Mouse (Mus musculus) MEL (cell line): Measurements from ENCODE around the gene Stab1. TPM values are rescaled to one million over a fixed set of nuclear protein-coding genes. Genes with fewer than 3 reads are reported as not detected.

Experiments used
- DNase-seq: peaks from one replicate; pipeline ENCODE4 v3.0.0; 2011; ENCODE audit warnings: low read depth, low spot score
- H3K27ac ChIP-seq: 2 replicates; pipeline ENCODE4 v1.5.1; 2012; ENCODE audit warnings: low read depth, mild to moderate bottlenecking, control low read depth, low read length, moderate library complexity; ENCODE audit not compliant: control insufficient read depth
- H3K27me3 ChIP-seq, 2 experiments: fragments of 150-350 bp in 1 of 2; sonication (generic) in 1 of 2; 2 replicates each; pipeline ENCODE4 v1.6.1; 2012; ENCODE audit warnings: low read length in 2 of 2, mild to moderate bottlenecking in 2 of 2, improper control_type of control experiment in 1 of 2, moderate library complexity in 1 of 2; ENCODE audit not compliant: insufficient read depth in 2 of 2, control insufficient read depth in 1 of 2
- H3K36me3 ChIP-seq, 2 experiments: 2 replicates each; pipeline ENCODE4 v1.6.1; 2012 to 2014; ENCODE audit warnings: low read length in 2 of 2, improper control_type of control experiment in 1 of 2, inconsistent platforms in 1 of 2, mild to moderate bottlenecking in 1 of 2; ENCODE audit not compliant: insufficient read depth in 2 of 2, control insufficient read depth in 1 of 2
- H3K4me1 ChIP-seq, 2 experiments: fragments of 150-350 bp in 1 of 2; sonication (generic) in 1 of 2; 2 replicates each; pipeline ENCODE4 v1.6.1; 2012; ENCODE audit warnings: low read length in 2 of 2, improper control_type of control experiment in 1 of 2, mild to moderate bottlenecking in 1 of 2; ENCODE audit not compliant: insufficient read depth in 2 of 2, control insufficient read depth in 1 of 2
- H3K4me3 ChIP-seq, 2 experiments: fragments of 150-350 bp in 1 of 2; sonication (generic) in 1 of 2; 2 replicates each; pipeline ENCODE4 v1.5.1; 2012; ENCODE audit warnings: low read depth in 2 of 2, low read length in 2 of 2, mild to moderate bottlenecking in 2 of 2, moderate library complexity in 2 of 2, control low read depth in 1 of 2, improper control_type of control experiment in 1 of 2; ENCODE audit not compliant: control insufficient read depth in 1 of 2, insufficient read depth in 1 of 2
- H3K79me2 ChIP-seq: 2 replicates; pipeline ENCODE4 v1.6.1; 2012; ENCODE audit warnings: mild to moderate bottlenecking, low read length, moderate library complexity; ENCODE audit not compliant: control insufficient read depth, poor library complexity, insufficient read depth
- H3K9ac ChIP-seq: 2 replicates; pipeline ENCODE4 v1.6.1; 2012; ENCODE audit warnings: low read depth, mild to moderate bottlenecking, control low read depth, low read length, moderate library complexity; ENCODE audit not compliant: control insufficient read depth, poor library complexity, severe bottlenecking
- H3K9me3 ChIP-seq: fragments of 150-350 bp; sonication (generic); replicated peaks from 2 replicates; pipeline ENCODE4 v1.6.1; 2012; ENCODE audit warnings: mild to moderate bottlenecking, low read length, improper control_type of control experiment, moderate library complexity; ENCODE audit not compliant: insufficient read depth
- CHD1 ChIP-seq: IDR thresholded peaks from 2 replicates; pipeline ENCODE4 v1.6.1; 2012; ENCODE audit warnings: low read depth, mild to moderate bottlenecking, inconsistent platforms, low read length, improper control_type of control experiment
- CTCF ChIP-seq, 3 experiments: IDR thresholded peaks in 2 of 3; conservative IDR thresholded peaks in 1 of 3; 2 replicates each; pipeline ENCODE4 v1.5.1; 2011 to 2012; ENCODE audit warnings: low read length in 3 of 3, low read depth in 2 of 3, mild to moderate bottlenecking in 2 of 3, improper control_type of control experiment in 1 of 3, inconsistent platforms in 1 of 3, mixed read lengths in 1 of 3, moderate library complexity in 1 of 3; ENCODE audit not compliant: control insufficient read depth in 1 of 3, insufficient read depth in 1 of 3, poor library complexity in 1 of 3, severe bottlenecking in 1 of 3
- ELF1 ChIP-seq: IDR thresholded peaks from 2 replicates; pipeline ENCODE4 v1.6.1; 2014; ENCODE audit warnings: low read depth, mild to moderate bottlenecking, inconsistent platforms, low read length, improper control_type of control experiment, moderate library complexity
- EP300 ChIP-seq, 2 experiments: IDR thresholded peaks; 2 replicates each; pipeline ENCODE4 v1.6.1; 2011; ENCODE audit warnings: improper control_type of control experiment in 2 of 2, low read length in 2 of 2, low read depth in 1 of 2, mild to moderate bottlenecking in 1 of 2
- ETS1 ChIP-seq: IDR thresholded peaks from 2 replicates; pipeline ENCODE4 v1.6.1; 2012; ENCODE audit warnings: low read depth, mild to moderate bottlenecking, inconsistent platforms, low read length, improper control_type of control experiment, moderate library complexity
- GABPA ChIP-seq: IDR thresholded peaks from 2 replicates; pipeline ENCODE4 v1.6.1; 2012; ENCODE audit warnings: low read depth, mild to moderate bottlenecking, inconsistent platforms, low read length, improper control_type of control experiment, moderate library complexity
- MAX ChIP-seq: IDR thresholded peaks from 2 replicates; pipeline ENCODE4 v1.6.1; 2011; ENCODE audit warnings: low read length, improper control_type of control experiment
- MAZ ChIP-seq: IDR thresholded peaks from 2 replicates; pipeline ENCODE4 v1.6.1; 2012; ENCODE audit warnings: low read depth, mild to moderate bottlenecking, inconsistent platforms, low read length, improper control_type of control experiment
- MEF2A ChIP-seq: IDR thresholded peaks from 2 replicates; pipeline ENCODE4 v1.6.1; 2014; ENCODE audit warnings: low read depth, mild to moderate bottlenecking, inconsistent platforms, low read length, improper control_type of control experiment; ENCODE audit not compliant: poor library complexity, insufficient replicate concordance, severe bottlenecking; ENCODE audit errors: extremely low read depth
- MXI1 ChIP-seq: IDR thresholded peaks from 2 replicates; pipeline ENCODE4 v1.6.1; 2011; ENCODE audit warnings: mild to moderate bottlenecking, low read depth, low read length, improper control_type of control experiment
- MYB ChIP-seq: IDR thresholded peaks from 2 replicates; pipeline ENCODE4 v1.6.1; 2011; ENCODE audit warnings: mild to moderate bottlenecking, low read depth, low read length, improper control_type of control experiment
- MYC ChIP-seq: IDR thresholded peaks from 2 replicates; pipeline ENCODE4 v1.6.1; 2011; ENCODE audit warnings: low read depth, mild to moderate bottlenecking, low read length, improper control_type of control experiment, moderate library complexity
- RAD21 ChIP-seq: IDR thresholded peaks from 2 replicates; pipeline ENCODE4 v1.6.1; 2011; ENCODE audit warnings: mild to moderate bottlenecking, low read depth, low read length, improper control_type of control experiment
- SMC3 ChIP-seq: IDR thresholded peaks from 2 replicates; pipeline ENCODE4 v1.6.1; 2011; ENCODE audit warnings: low read depth, low read length, improper control_type of control experiment
- TBP ChIP-seq: IDR thresholded peaks from 2 replicates; pipeline ENCODE4 v1.8.0; 2011; ENCODE audit warnings: low read depth, low read length, improper control_type of control experiment
- TCF12 ChIP-seq: IDR thresholded peaks from 2 replicates; pipeline ENCODE4 v1.6.1; 2014; ENCODE audit warnings: low read depth, mild to moderate bottlenecking, inconsistent platforms, low read length, improper control_type of control experiment, moderate library complexity
- USF1 ChIP-seq: IDR thresholded peaks from 2 replicates; pipeline ENCODE4 v1.6.1; 2014; ENCODE audit warnings: low read depth, mild to moderate bottlenecking, inconsistent platforms, low read length, improper control_type of control experiment, moderate library complexity
- ZKSCAN1 ChIP-seq: IDR thresholded peaks from 2 replicates; pipeline ENCODE4 v1.6.1; 2012; ENCODE audit warnings: low read depth, mild to moderate bottlenecking, inconsistent platforms, low read length, improper control_type of control experiment, moderate library complexity
- polyA plus RNA-seq, 2 experiments: library from polyadenylated mRNA; stranded (reverse) in 1 of 2; unstranded in 1 of 2; fragments of >175 nt in 1 of 2; fragments of >200 nt in 1 of 2; gene quantifications; 2 replicates each; pipeline versions ENCODE4 v1.2.1 to v1.2.4; 2012; ENCODE audit warnings: low replicate concordance in 2 of 2, low read depth in 1 of 2; ENCODE audit not compliant: insufficient read length in 2 of 2, insufficient read depth in 1 of 2, missing spikeins in 1 of 2
- total RNA-seq: library from RNA; depleted of rRNA; stranded (reverse); fragments of 300-350 nt; gene quantifications from 2 replicates; pipeline ENCODE4 v1.2.3, GENCODE M21; 2012

The Stab1 gene
- total and polyA plus RNA-seq, 3 experiments: 0.15 to 0.40 TPM; not detected in 1

DNA sequence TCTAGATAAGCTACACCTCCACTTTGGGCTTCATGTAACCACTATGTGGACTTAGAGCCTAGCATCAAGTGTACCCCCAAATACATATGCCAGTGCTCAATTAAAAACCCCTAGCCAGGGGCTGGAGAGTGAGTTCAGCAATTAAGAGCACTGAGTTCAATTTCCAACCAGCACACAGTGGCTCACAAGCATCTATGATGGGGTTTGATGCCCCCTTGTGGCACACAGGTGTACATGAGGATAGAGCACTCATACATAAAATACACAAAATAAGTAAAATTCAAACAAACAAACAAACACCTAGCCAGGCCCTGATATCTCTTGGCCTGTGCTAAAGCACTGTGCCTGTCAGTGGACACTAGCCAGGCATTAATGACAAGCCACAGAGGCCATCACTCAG lies 27.5 kb upstream of the Stab1 start:
- Histone ChIP-seq H3K36me3 (peaks cover 3 to 10% of the 10 kb centered on the region in 2 experiments; a peak in 3 of 4 replicates), H3K9ac (no peak overlapping the region), H3K79me2 (no peaks in the 10 kb centered on the region), H3K4me1 (peaks cover 0 to 6% of the 10 kb centered on the region in 2 experiments; a peak in 2 of 4 replicates), H3K4me3 (no peak overlapping the region), H3K27me3 (no peaks in the 10 kb centered on the region), H3K27ac (no peak overlapping the region), H3K9me3 (no peaks in the 10 kb centered on the region)
- TF ChIP-seq TBP (no peak), TCF12 (no peak), ELF1 (no peak), CTCF (IDR thresholded peaks at IDR 0.05 in 2 of 3, conservative IDR thresholded peaks at IDR 0.05 in 1 of 3; ENCODE audit: control insufficient read depth in 1 of 3, insufficient read depth in 1 of 3, low read depth in 2 of 3, low read length in 3 of 3, poor library complexity in 1 of 3, severe bottlenecking in 1 of 3) (peak; percentile 43 to 71 (median 67); a peak in 5 of 6 replicates), SMC3 (peak; percentile 56), RAD21 (peak; percentile 58), EP300 (IDR thresholded peaks at IDR 0.05; ENCODE audit: low read depth in 1 of 2, low read length in 2 of 2) (no peak)
- peak; percentile 67 for DNase-seq

- Histone ChIP-seq H3K27ac (no peak overlapping the region), H3K4me1 (peaks cover 0 to 6% of the 10 kb centered on the region in 2 experiments; a peak in 2 of 4 replicates)
- no peak for DNase-seq
These were observed 27.1 kb upstream of the Stab1 start for GRCm38 (mm10) chr14:31195521-31195920.

DNA sequence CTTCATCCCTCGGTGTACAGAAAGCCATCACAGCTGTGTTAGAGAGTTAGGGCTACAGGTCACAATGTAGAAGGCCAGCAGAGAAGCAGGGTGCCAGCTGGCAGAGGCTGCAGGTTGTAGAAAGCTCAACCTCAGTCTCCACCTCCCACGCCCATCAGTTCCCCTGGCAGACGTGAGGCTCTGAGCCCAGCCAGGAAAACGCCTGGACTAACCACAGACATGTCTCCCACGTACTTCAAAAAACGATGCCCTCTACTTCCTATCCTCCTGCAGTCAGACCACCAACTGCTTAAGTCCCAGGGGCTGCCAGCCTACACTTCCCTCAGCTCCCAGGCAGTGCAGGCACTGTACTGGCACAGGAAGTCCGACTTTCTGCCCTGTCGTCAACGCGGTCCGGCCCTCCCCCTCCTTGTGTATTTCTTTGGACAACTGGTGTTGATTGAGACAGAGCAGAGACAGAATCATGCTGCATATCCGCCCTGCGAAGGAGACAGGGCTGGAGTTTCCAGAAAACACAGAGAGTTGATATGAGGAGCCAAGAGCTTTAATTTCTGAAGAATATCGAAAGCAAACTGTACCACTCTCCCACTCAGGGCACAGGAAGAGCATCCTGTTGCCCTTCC lies 26.6 kb upstream of the Stab1 start:
- TF ChIP-seq ELF1 (no peak), MYB (no peak), MXI1 (no peak), USF1 (no peak), ETS1 (no peak), RAD21 (no peak), ZKSCAN1 (no peak), MEF2A (no peak), MYC (no peak), EP300 (IDR thresholded peaks at IDR 0.05; ENCODE audit: low read depth in 1 of 2, low read length in 2 of 2) (no peak), MAX (no peak), CHD1 (no peak), MAZ (no peak), TBP (no peak), GABPA (no peak)
- no peaks in the 10 kb centered on the region for H3K27me3 ChIP-seq
- no peaks in the 10 kb centered on the region for H3K79me2 ChIP-seq
- H3K9ac ChIP-seq: no peak overlapping the region
- no peak overlapping the region for H3K27ac ChIP-seq
- no peak overlapping the region for H3K4me3 ChIP-seq
- peaks cover 3 to 11% of the 10 kb centered on the region in 2 experiments; a peak in 3 of 4 replicates for H3K36me3 ChIP-seq
- no peak for DNase-seq
- no peaks in the 10 kb centered on the region for H3K9me3 ChIP-seq
- peaks cover 0 to 6% of the 10 kb centered on the region in 2 experiments; a peak in 2 of 4 replicates for H3K4me1 ChIP-seq

More at GRCm38 (mm10) chr14:31195521-31195920, 27.1 kb upstream of the Stab1 start:
- no peak for TF ChIP-seq MAX
- TF ChIP-seq, all 39 proteins: peak for 0
- Histone ChIP-seq H3K36me3 (peaks cover 3 to 9% of the 10 kb centered on the region in 2 experiments; a peak in 3 of 4 replicates), H3K27me3 (no peaks in the 10 kb centered on the region), H3K79me2 (no peaks in the 10 kb centered on the region), H3K9ac (no peak overlapping the region), H3K9me3 (no peaks in the 10 kb centered on the region), H3K4me3 (no peak overlapping the region)
